Mouse (Mus musculus) CH12.LX (cell line): ENCODE measurements around the gene Olfr418. TPM values are rescaled to one million over a fixed set of nuclear protein-coding genes. Genes with fewer than 3 reads are reported as not detected.
"Not testable (repeated sequence)": the region's sequence is repeated elsewhere in the genome, so short reads cannot be mapped to it uniquely, and the experiment has no call there.

Source experiments
- DNase-seq: peaks from one replicate; pipeline ENCODE4 v3.0.0-alpha.2; 2013; ENCODE audit errors: extremely low read depth
- H3K27ac ChIP-seq: 2 replicates; pipeline ENCODE4 v1.5.1; 2012; ENCODE audit warnings: low read depth, mild to moderate bottlenecking, control low read depth, moderate library complexity; ENCODE audit not compliant: insufficient read depth
- H3K27me3 ChIP-seq: replicated peaks from 2 replicates; pipeline ENCODE3; 2012; ENCODE audit warnings: inconsistent platforms
- H3K36me3 ChIP-seq, 2 experiments: replicated peaks in 1 of 2; 2 replicates each; pipeline versions ENCODE3 to v1.6.1; 2012; ENCODE audit warnings: inconsistent platforms in 1 of 2, low read length in 1 of 2, mild to moderate bottlenecking in 1 of 2, mixed read lengths in 1 of 2, moderate library complexity in 1 of 2; ENCODE audit not compliant: control insufficient read depth in 1 of 2, insufficient read depth in 1 of 2
- H3K4me1 ChIP-seq, 2 experiments: 2 replicates each; pipeline ENCODE4 v1.6.1; 2012; ENCODE audit warnings: inconsistent platforms in 1 of 2, moderate library complexity in 1 of 2; ENCODE audit not compliant: insufficient read depth in 2 of 2, control insufficient read depth in 1 of 2
- H3K4me2 ChIP-seq: 2 replicates; pipeline ENCODE4 v1.6.1; 2012; ENCODE audit warnings: low read depth, mild to moderate bottlenecking, control low read depth; ENCODE audit not compliant: poor library complexity, insufficient read depth, severe bottlenecking
- H3K4me3 ChIP-seq, 3 experiments: fragments of 150-350 bp in 1 of 3; sonication (generic) in 1 of 3; replicated peaks in 1 of 3; 2 replicates each; pipeline versions ENCODE3 to v1.5.1; 2011 to 2012; ENCODE audit warnings: low read depth in 2 of 3, low read length in 2 of 3, mild to moderate bottlenecking in 2 of 3, moderate library complexity in 2 of 3, control low read depth in 1 of 3, improper control_type of control experiment in 1 of 3, inconsistent platforms in 1 of 3, mixed read lengths in 1 of 3; ENCODE audit not compliant: poor library complexity in 1 of 3
- H3K79me2 ChIP-seq: replicated peaks from 2 replicates; pipeline ENCODE4 v1.6.1; 2012; ENCODE audit warnings: mild to moderate bottlenecking, moderate library complexity; ENCODE audit not compliant: control insufficient read depth, poor library complexity, insufficient read depth, severe bottlenecking; ENCODE audit errors: extremely low read depth
- H3K9ac ChIP-seq: 2 replicates; pipeline ENCODE4 v1.6.1; 2012; ENCODE audit warnings: low read depth, mild to moderate bottlenecking, control low read depth, moderate library complexity; ENCODE audit not compliant: insufficient read depth
- H3K9me3 ChIP-seq: replicated peaks from 2 replicates; pipeline ENCODE3; 2012; ENCODE audit warnings: low read length, inconsistent platforms, mixed read lengths
- CHD2 ChIP-seq: IDR thresholded peaks from 2 replicates; pipeline ENCODE4 v1.6.1; 2011; ENCODE audit warnings: low read length, improper control_type of control experiment
- ELF1 ChIP-seq: IDR thresholded peaks from 2 replicates; pipeline ENCODE4 v1.6.1; 2014; ENCODE audit warnings: low read depth, mild to moderate bottlenecking, inconsistent platforms, low read length, improper control_type of control experiment
- EP300 ChIP-seq: IDR thresholded peaks from 2 replicates; pipeline ENCODE4 v1.6.1; 2011; ENCODE audit warnings: low read length, improper control_type of control experiment
- IRF4 ChIP-seq: IDR thresholded peaks from 2 replicates; pipeline ENCODE4 v1.6.1; 2014; ENCODE audit warnings: low read depth, mild to moderate bottlenecking, inconsistent platforms, low read length, improper control_type of control experiment
- JUN ChIP-seq: IDR thresholded peaks from 2 replicates; pipeline ENCODE4 v1.6.1; 2011; ENCODE audit warnings: low read depth, mild to moderate bottlenecking, low read length, improper control_type of control experiment, moderate library complexity; ENCODE audit not compliant: insufficient read depth
- MAFK ChIP-seq: IDR thresholded peaks from 2 replicates; pipeline ENCODE4 v1.6.1; 2011; ENCODE audit warnings: low read length, improper control_type of control experiment; ENCODE audit not compliant: insufficient replicate concordance
- MAX ChIP-seq: IDR thresholded peaks from 2 replicates; pipeline ENCODE4 v1.6.1; 2011; ENCODE audit warnings: low read length, improper control_type of control experiment
- MAZ ChIP-seq: IDR thresholded peaks from 2 replicates; pipeline ENCODE4 v1.6.1; 2012; ENCODE audit warnings: low read depth, mild to moderate bottlenecking, inconsistent platforms, low read length, improper control_type of control experiment, moderate library complexity
- MYC ChIP-seq: IDR thresholded peaks from 2 replicates; pipeline ENCODE4 v1.6.1; 2011; ENCODE audit warnings: low read depth, mild to moderate bottlenecking, improper control_type of control experiment, low read length
- NELFE ChIP-seq: IDR thresholded peaks from 2 replicates; pipeline ENCODE4 v1.6.1; 2011; ENCODE audit warnings: low read depth, low read length, improper control_type of control experiment
- NRF1 ChIP-seq: IDR thresholded peaks from 2 replicates; pipeline ENCODE4 v1.6.1; 2014; ENCODE audit warnings: low read depth, mild to moderate bottlenecking, inconsistent platforms, low read length, improper control_type of control experiment, moderate library complexity
- PAX5 ChIP-seq: IDR thresholded peaks from 2 replicates; pipeline ENCODE4 v1.6.1; 2012; ENCODE audit warnings: low read length, inconsistent platforms, mixed read lengths
- RCOR1 ChIP-seq: conservative IDR thresholded peaks from 2 replicates; pipeline ENCODE4 v1.6.1; 2012; ENCODE audit warnings: low read depth, mild to moderate bottlenecking, inconsistent platforms, low read length, improper control_type of control experiment
- SIN3A ChIP-seq: IDR thresholded peaks from 2 replicates; pipeline ENCODE4 v1.6.1; 2012; ENCODE audit warnings: low read length, improper control_type of control experiment, inconsistent platforms
- TBP ChIP-seq: conservative IDR thresholded peaks from 2 replicates; pipeline ENCODE4 v1.6.1; 2011; ENCODE audit warnings: low read depth, low read length, improper control_type of control experiment
- UBTF ChIP-seq: IDR thresholded peaks from 2 replicates; pipeline ENCODE4 v1.6.1; 2012; ENCODE audit warnings: low read depth, mild to moderate bottlenecking, inconsistent platforms, low read length, improper control_type of control experiment, moderate library complexity
- USF1 ChIP-seq: IDR thresholded peaks from 2 replicates; pipeline ENCODE4 v1.6.1; 2014; ENCODE audit warnings: low read depth, mild to moderate bottlenecking, inconsistent platforms, low read length, improper control_type of control experiment
- USF2 ChIP-seq: conservative IDR thresholded peaks from 2 replicates; pipeline ENCODE4 v1.6.1; 2011; ENCODE audit warnings: low read depth, low read length, improper control_type of control experiment
- ZKSCAN1 ChIP-seq: IDR thresholded peaks from 2 replicates; pipeline ENCODE4 v1.6.1; 2012; ENCODE audit warnings: low read depth, inconsistent platforms, low read length, improper control_type of control experiment, borderline replicate concordance
- ZNF384 ChIP-seq: IDR thresholded peaks from 2 replicates; pipeline ENCODE4 v1.6.1; 2012; ENCODE audit warnings: low read depth, low read length, improper control_type of control experiment, inconsistent platforms
- dilution Hi-C: fragments of 300-500 bp; cut with MboI; formaldehyde crosslinking; loops from 2 replicates; pipeline ENCODE4 v1.14.3; 2020; ENCODE audit warnings: low sequenced_read_pairs; ENCODE audit not compliant: extremely low pct_unique_long_range_greater_than_20kb, extremely low pct_ligation_motif_present
- in situ Hi-C: fragments of 300-500 bp; cut with MboI; formaldehyde crosslinking; loops from 3 replicates; pipeline ENCODE4 v1.14.3; 2019; ENCODE audit warnings: low sequenced_read_pairs, low pct_ligation_motif_present, low pct_unique_long_range_greater_than_20kb, mixed read lengths
- polyA plus RNA-seq: library from polyadenylated mRNA; unstranded; fragments of >175 nt; gene quantifications from 2 replicates; pipeline ENCODE4 v1.2.1, GENCODE M21; 2012; ENCODE audit warnings: low read depth; ENCODE audit not compliant: insufficient read length
- total RNA-seq, 2 experiments: library from RNA; depleted of rRNA; stranded (reverse); fragments of 300-350 nt in 1 of 2; fragments of >200 nt in 1 of 2; gene quantifications; 2 replicates each; pipeline ENCODE4 v1.2.3; 2012 to 2014

Olfr418 gene
- total and polyA plus RNA-seq, 3 experiments = not detected

DNA sequence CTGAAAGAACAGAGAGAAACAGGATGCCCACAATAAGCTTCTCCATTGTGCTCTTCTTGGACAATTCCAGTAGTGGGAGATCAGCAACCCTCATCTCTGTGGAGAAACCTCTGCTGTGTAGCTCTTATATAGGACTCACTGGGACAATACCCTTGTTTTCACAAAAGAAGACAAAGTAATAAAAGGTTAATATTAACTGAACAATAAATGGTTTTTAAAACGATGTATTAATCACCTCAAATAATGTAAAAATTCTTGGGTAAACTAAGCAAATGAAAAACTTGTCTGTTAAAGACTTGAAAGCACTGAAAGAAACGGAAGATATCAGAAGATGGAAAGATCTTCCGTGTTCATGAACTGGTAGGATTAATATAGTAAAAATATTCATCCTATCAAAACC, 11.9 kb downstream of the Olfr418 start, which contains the start of gene Mptx2:
Mptx2 (minus strand) TSS at position 101 of the 400 bp plus-strand sequence.
- Histone ChIP-seq H3K4me3 (no peak within 1 kb of the TSS), H3K4me2 (no peak within 1 kb of the TSS), H3K79me2 (no peaks in the 10 kb centered on the region), H3K27me3 (no peaks in the 10 kb centered on the region), H3K4me1 (peaks cover 0 to 5% of the 10 kb centered on the region in 2 experiments; a peak in 2 of 4 replicates), H3K36me3 (no peaks in the 10 kb centered on the region), H3K27ac (no peak within 1 kb of the TSS), H3K9ac (no peak within 1 kb of the TSS), H3K9me3 (no peaks in the 10 kb centered on the region)
- no peak for DNase-seq
- dilution Hi-C loops (no loop called here), in situ Hi-C loops (no loop called here)
- TF ChIP-seq SIN3A (no peak), MAZ (no peak), UBTF (no peak), NELFE (no peak), CHD2 (no peak), MYC (no peak), JUN (no peak), NRF1 (no peak), ZKSCAN1 (no peak), USF1 (no peak), TBP (no peak), PAX5 (no peak), MAFK (no peak), ZNF384 (no peak), MAX (no peak), RCOR1 (no peak), ELF1 (no peak), EP300 (no peak), USF2 (no peak), IRF4 (no peak)

DNA sequence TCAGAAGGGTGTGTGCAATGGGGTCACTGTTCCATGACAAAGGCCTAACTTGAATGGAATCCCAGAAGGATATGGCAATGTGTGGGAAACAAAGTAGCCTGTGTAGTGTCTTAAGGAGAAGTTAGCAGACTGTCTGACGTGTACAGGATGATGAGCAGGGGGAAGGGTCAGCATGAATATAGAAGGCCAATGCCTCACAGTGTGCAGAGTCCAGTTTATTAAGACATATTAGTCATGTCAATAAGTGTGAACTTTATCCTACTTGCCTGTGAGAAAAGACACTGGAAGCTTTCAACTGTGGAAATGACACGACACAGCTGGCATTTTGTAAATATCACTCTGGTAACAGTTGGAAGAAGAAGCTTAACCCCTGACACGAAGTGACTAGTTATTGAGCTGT, 37.0 kb downstream of the Olfr418 start:
- H3K4me2 ChIP-seq, H3K9me3 ChIP-seq, dilution Hi-C loops: not testable (repeated sequence)

DNA sequence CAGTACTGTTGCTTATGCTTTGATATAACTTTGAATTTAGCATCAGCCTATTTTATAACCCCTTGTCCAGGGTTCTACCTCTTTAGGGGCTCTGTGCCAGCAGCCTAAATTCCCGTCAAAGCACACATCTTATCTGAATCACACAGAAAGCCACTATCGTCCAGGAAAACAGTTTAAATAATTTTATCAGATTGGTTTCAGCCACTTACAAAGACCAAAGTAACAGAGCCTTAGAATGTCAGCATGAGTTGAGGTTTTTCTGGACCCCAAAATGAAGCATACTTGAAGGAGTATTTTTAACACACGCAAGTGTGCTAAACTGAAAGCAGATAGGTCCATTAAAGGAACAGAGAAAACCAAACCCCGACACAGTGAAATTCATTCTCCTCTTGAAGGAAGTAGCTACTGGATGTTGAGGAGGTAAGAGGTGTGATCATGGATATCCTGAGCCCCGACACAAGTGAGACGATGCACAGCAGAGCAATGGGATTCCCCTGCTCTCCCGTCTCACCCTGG, 47.8 kb downstream of the Olfr418 start:
- DNase-seq, H3K27me3 ChIP-seq, H3K79me2 ChIP-seq, dilution Hi-C loops, H3K4me3 ChIP-seq, H3K9me3 ChIP-seq, H3K27ac ChIP-seq, H3K4me1 ChIP-seq, in situ Hi-C loops, H3K36me3 ChIP-seq, H3K9ac ChIP-seq: not testable (repeated sequence)
- H3K4me2 ChIP-seq = peak overlapping the region; percentile 61; the same call in 1 of the 2 replicates

More for the DNA sequence above, 37.0 kb downstream of the Olfr418 start:
- in situ Hi-C loops, H3K27ac ChIP-seq, H3K79me2 ChIP-seq, H3K27me3 ChIP-seq, H3K36me3 ChIP-seq, H3K9ac ChIP-seq, H3K4me3 ChIP-seq, DNase-seq: not testable (repeated sequence)
- peaks cover 0 to 17% of the 10 kb centered on the region in 2 experiments; a peak in 2 of 4 replicates for H3K4me1 ChIP-seq
